Mouse (Mus musculus) liver, embryonic 14.5 days (tissue): Measurements from ENCODE around the gene Adamts12. TPM values are rescaled to one million over a fixed set of nuclear protein-coding genes. Genes with fewer than 3 reads are reported as not detected.
A peak's percentile ranks its signal among the peaks of the same experiment; 100 is the strongest.

Experiments used
- ATAC-seq: fragments of 200-750 bp; cut with Nextera tagmentation; 2 replicates; pipeline ENCODE4 v1.8.0; 2017; ENCODE audit warnings: moderate number of reproducible peaks, mild to moderate bottlenecking, moderate library complexity; ENCODE audit not compliant: insufficient read depth
- DNase-seq, 3 experiments: peaks; one replicate each; pipeline ENCODE4 v3.0.0-alpha.2; 2012 to 2013; ENCODE audit warnings: low read depth in 3 of 3, low spot score in 3 of 3
- H3K27ac ChIP-seq: fragments of 300-500 bp; sonication (generic); 2 replicates; pipeline ENCODE4 v1.5.1; 2014; ENCODE audit warnings: moderate library complexity, mild to moderate bottlenecking, control low read depth, inconsistent platforms
- H3K27me3 ChIP-seq: fragments of 300-500 bp; sonication (generic); 2 replicates; pipeline ENCODE4 v1.6.1; 2014; ENCODE audit warnings: mild to moderate bottlenecking, low read length, moderate library complexity; ENCODE audit not compliant: control insufficient read depth, insufficient read depth
- H3K36me3 ChIP-seq: fragments of 300-500 bp; sonication (generic); replicated peaks from 2 replicates; pipeline ENCODE4 v1.6.1; 2014; ENCODE audit warnings: low read depth; ENCODE audit not compliant: control insufficient read depth, insufficient read depth
- H3K4me1 ChIP-seq, 2 experiments: fragments of 200-500 bp in 1 of 2; fragments of 300-500 bp in 1 of 2; sonication (generic) in 1 of 2; replicated peaks; 2 replicates each; pipeline ENCODE4 v1.6.1; 2012 to 2014; ENCODE audit warnings: antibody characterized with exemption in 1 of 2, inconsistent platforms in 1 of 2, low read length in 1 of 2; ENCODE audit not compliant: control insufficient read depth in 2 of 2, insufficient read depth in 2 of 2
- H3K4me2 ChIP-seq: fragments of 300-500 bp; sonication (generic); 2 replicates; pipeline ENCODE4 v1.6.1; 2014; ENCODE audit warnings: low read depth, mild to moderate bottlenecking, control low read depth, moderate library complexity
- H3K4me3 ChIP-seq, 2 experiments: fragments of 200-500 bp in 1 of 2; fragments of 300-500 bp in 1 of 2; sonication (generic) in 1 of 2; 2 replicates each; pipeline ENCODE4 v1.5.1; 2012 to 2014; ENCODE audit warnings: low read depth in 2 of 2, low read length in 2 of 2, mild to moderate bottlenecking in 2 of 2, control low read depth in 1 of 2, inconsistent platforms in 1 of 2, moderate library complexity in 1 of 2; ENCODE audit not compliant: insufficient read depth in 1 of 2
- H3K9ac ChIP-seq: fragments of 300-500 bp; sonication (generic); replicated peaks from 2 replicates; pipeline ENCODE4 v1.6.1; 2014; ENCODE audit warnings: mild to moderate bottlenecking, control low read depth, moderate library complexity
- H3K9me3 ChIP-seq: fragments of 300-500 bp; sonication (generic); 2 replicates; pipeline ENCODE4 v1.6.1; 2016; ENCODE audit warnings: low read length, mixed read lengths; ENCODE audit not compliant: control insufficient read depth
- CTCF ChIP-seq: IDR thresholded peaks from 2 replicates; pipeline ENCODE4 v1.5.1; 2016; ENCODE audit warnings: antibody characterized with exemption, low read depth, control low read depth
- EP300 ChIP-seq: IDR thresholded peaks from 2 replicates; pipeline ENCODE4 v1.6.1; 2016; ENCODE audit warnings: antibody characterized with exemption, low read depth
- WGBS: fragments of 180-500 bp; shearing (Covaris S2); extraction: QIAGEN DNeasy Blood & Tissue Kit; methylation state at CpG from one replicate; pipeline ENCODE4 v1.1.7; 2014; ENCODE audit not compliant: insufficient replicate concordance; 5-methylcytosine and 5-hydroxymethylcytosine counted together
- polyA plus RNA-seq, 2 experiments: library from polyadenylated mRNA; depleted of rRNA in 1 of 2; stranded (reverse) in 1 of 2; unstranded in 1 of 2; fragments of >200 nt; fragmentation: Nextera tagmentation in 1 of 2; extraction: Ambion mirVana in 1 of 2; gene quantifications; 2 replicates each; pipeline versions ENCODE4 v1.2.1 to v1.2.3; 2012 to 2014

Gene Adamts12
- polyA plus RNA-seq, 2 experiments = 0.23 to 0.47 TPM

DNA sequence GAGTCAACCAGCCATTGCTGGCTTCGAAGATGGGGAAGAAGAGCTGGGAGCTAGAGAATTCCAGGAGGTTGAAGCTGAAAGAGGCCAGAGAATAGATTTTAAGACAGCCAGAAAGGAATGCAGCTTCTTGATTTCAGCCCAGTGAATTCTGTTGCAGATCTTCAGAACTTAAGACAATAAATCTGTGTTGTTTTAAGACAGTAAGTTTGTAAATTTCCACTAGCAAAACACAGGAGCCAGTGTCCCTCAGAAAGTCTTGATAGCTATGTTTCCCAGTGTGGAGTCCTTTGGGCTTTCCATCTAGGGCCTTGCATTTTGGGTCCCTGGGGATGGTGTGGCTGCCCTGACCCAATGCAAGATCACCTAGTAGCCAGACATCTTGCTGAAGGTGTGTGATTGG is 1.7 kb upstream of the Adamts12 start:
- Histone ChIP-seq H3K36me3 (no peaks in the 10 kb centered on the region), H3K9ac (no peak overlapping the region), H3K9me3 (no peaks in the 10 kb centered on the region), H3K27me3 (no peaks in the 10 kb centered on the region), H3K4me1 (peaks cover 0 to 3% of the 10 kb centered on the region in 2 experiments; a peak in 1 of 4 replicates), H3K4me3 (no peak overlapping the region), H3K4me2 (no peak overlapping the region), H3K27ac (no peak overlapping the region)
- 52% methylated on average over 1 of the region's 1 CpGs for WGBS
- no peak for TF ChIP-seq EP300
- TF ChIP-seq CTCF = no peak
- DNase-seq (no peak), ATAC-seq (no peak)

- Histone ChIP-seq H3K4me2 (no peak overlapping the region), H3K4me1 (no peaks in the 10 kb centered on the region; a peak in 1 of 4 replicates), H3K4me3 (no peak overlapping the region), H3K27me3 (no peaks in the 10 kb centered on the region), H3K27ac (no peak overlapping the region), H3K9ac (no peak overlapping the region), H3K36me3 (no peaks in the 10 kb centered on the region), H3K9me3 (no peaks in the 10 kb centered on the region)
- DNase-seq (no peak), ATAC-seq (no peak)
- WGBS = 24% methylated on average over 2 of the region's 2 CpGs
- TF ChIP-seq CTCF = no peak
- no peak for TF ChIP-seq EP300
Observed at GRCm38 (mm10) chr15:11064160-11064557, 431 bp upstream of the Adamts12 start.

GRCm38 (mm10) chr15:11065528-11066171 is 1.1 kb downstream of the Adamts12 start:
- peak overlapping the region; percentile 44 for H3K4me2 ChIP-seq
- ATAC-seq (no peak), DNase-seq (no peak)
- H3K36me3 ChIP-seq = no peaks in the 10 kb centered on the region
- H3K4me1 ChIP-seq = no peaks in the 10 kb centered on the region; a peak in 1 of 4 replicates
- TF ChIP-seq CTCF = no peak
- TF ChIP-seq EP300 = no peak
- H3K27me3 ChIP-seq = no peaks in the 10 kb centered on the region
- no peak overlapping the region for H3K9ac ChIP-seq
- no peaks in the 10 kb centered on the region for H3K9me3 ChIP-seq
- H3K27ac ChIP-seq = no peak overlapping the region
- 21% methylated on average over 9 of the region's 9 CpGs for WGBS
- peak overlapping the region; percentile 17 to 34; a peak in 3 of 4 replicates for H3K4me3 ChIP-seq

- Histone ChIP-seq H3K36me3 (no peaks in the 10 kb centered on the region), H3K4me1 (no peaks in the 10 kb centered on the region; a peak in 1 of 4 replicates), H3K4me3 (no peak overlapping the region), H3K27me3 (no peaks in the 10 kb centered on the region), H3K9me3 (no peaks in the 10 kb centered on the region), H3K9ac (no peak overlapping the region), H3K27ac (no peak overlapping the region), H3K4me2 (peak overlapping the region; percentile 44)
- DNase-seq = no peak
- ATAC-seq = no peak
- WGBS = 27% methylated on average over 5 of the region's 5 CpGs
- TF ChIP-seq EP300 = no peak
- no peak for TF ChIP-seq CTCF
Observed at GRCm38 (mm10) chr15:11066299-11066698, 1.7 kb downstream of the Adamts12 start.

DNA sequence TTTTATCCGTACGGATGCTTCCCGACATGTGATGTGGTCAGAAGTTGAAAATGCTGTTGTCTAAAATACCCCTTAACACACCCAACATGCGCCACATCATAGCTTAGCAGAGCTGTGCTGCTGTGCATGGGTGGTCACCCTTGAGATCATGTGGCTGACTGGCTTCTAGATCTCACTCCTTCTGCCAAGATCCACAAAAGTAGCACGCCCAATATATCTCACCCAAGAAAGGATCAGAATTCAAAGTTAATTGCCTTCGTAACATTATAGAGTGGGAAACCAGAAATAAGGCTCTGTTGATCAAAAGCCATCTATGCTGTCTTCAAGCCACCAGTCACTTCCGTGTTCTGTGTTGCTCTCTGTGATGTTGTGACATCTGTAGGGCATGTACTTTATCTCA is 3.3 kb downstream of the Adamts12 start:
- TF ChIP-seq CTCF (no peak), EP300 (no peak)
- Histone ChIP-seq H3K9ac (no peak overlapping the region), H3K4me3 (no peak overlapping the region), H3K4me2 (no peak overlapping the region), H3K27ac (no peak overlapping the region), H3K9me3 (no peaks in the 10 kb centered on the region), H3K27me3 (no peaks in the 10 kb centered on the region), H3K4me1 (no peaks in the 10 kb centered on the region; a peak in 1 of 4 replicates), H3K36me3 (no peaks in the 10 kb centered on the region)
- WGBS = 57% methylated on average over 7 of the region's 7 CpGs
- no peak for ATAC-seq
- DNase-seq = no peak
